Comparison of ENCODE assay signal across 23 mouse cellular contexts in genomic region chr16:73769729-73770128, GRCm38 (mm10).
A peak's percentile ranks its signal among the peaks of the same experiment; 100 is the strongest.
DNase-seq lines count a peak whose midpoint lies in the region; ATAC-seq and TF ChIP-seq lines count a peak whose summit lies in the region.
"Had no signal": no experiment of that assay in that cellular context is flagged by ENCODE, and none has a peak within 500 bp of the region (broad histone marks: within the 10 kb centered on the region; RNA-seq: fewer than 3 reads in every experiment).

No protein-coding gene starts in this region.

- no peak for ATAC-seq in lung, postnatal 0 days
- ATAC-seq in megakaryocyte progenitor cell, adult 5-6 weeks (replicated peaks; ENCODE audit: poor library complexity), result peak; percentile 84
- ATAC-seq: forebrain, embryonic 16.5 days; midbrain, embryonic 16.5 days had no signal

- TF ChIP-seq CTCF in lung, postnatal 0 days (IDR thresholded peaks at IDR 0.05), result no peak

- no peaks in the 10 kb centered on the region for H3K9me3 ChIP-seq in lung, postnatal 0 days (ENCODE audit: low read length)
- H3K9me3 ChIP-seq: heart, embryonic 12.5 days; hindbrain, embryonic 15.5 days; kidney, embryonic 15.5 days; neural tube, embryonic 12.5 days had no signal

- intact Hi-C loops in heart, postnatal 14 days (cut with DNase I), result no loop called here
- intact Hi-C loops in gastrocnemius, postnatal 14 days (cut with DNase I; ENCODE audit: low total_unique reads), result no loop called here

- H3K4me2 ChIP-seq in lung, postnatal 0 days (replicated peaks; ENCODE audit: low read depth, low read length), result no peak overlapping the region
- H3K4me2 ChIP-seq: heart, embryonic 12.5 days; hindbrain, embryonic 15.5 days; kidney, embryonic 15.5 days; midbrain, embryonic 11.5 days; neural tube, embryonic 12.5 days had no signal

- no peak overlapping the region for H3K27ac ChIP-seq in lung, postnatal 0 days (ENCODE audit: low read length)
- H3K27ac ChIP-seq: hindbrain, embryonic 15.5 days; kidney, embryonic 15.5 days; neural tube, embryonic 12.5 days had no signal

- WGBS in lung, postnatal 0 days, result 82% methylated on average over 5 of the region's 5 CpGs

- H3K36me3 ChIP-seq in lung, postnatal 0 days (ENCODE audit: insufficient read depth, low read length), result no peaks in the 10 kb centered on the region
- H3K36me3 ChIP-seq: heart, embryonic 12.5 days; hindbrain, embryonic 15.5 days; kidney, embryonic 15.5 days; neural tube, embryonic 12.5 days had no signal

- no peaks in the 10 kb centered on the region for H3K27me3 ChIP-seq in lung, postnatal 0 days (replicated peaks; ENCODE audit: insufficient read depth, low read length)
- H3K27me3 ChIP-seq: heart, embryonic 12.5 days; hindbrain, embryonic 15.5 days; kidney, embryonic 15.5 days; neural tube, embryonic 12.5 days had no signal

- TF ChIP-seq EP300 in lung, postnatal 0 days (IDR thresholded peaks at IDR 0.05), result no peak

- no peak overlapping the region for H3K9ac ChIP-seq in lung, postnatal 0 days (replicated peaks; ENCODE audit: low read depth)
- H3K9ac ChIP-seq: heart, embryonic 12.5 days; hindbrain, embryonic 15.5 days; kidney, embryonic 15.5 days; neural tube, embryonic 12.5 days had no signal

- peak; percentile 8 for DNase-seq in heart, adult 8-10 months (ENCODE audit: low spot score)
- no peak for DNase-seq in heart, postnatal 14 days
- peak; percentile 35 for DNase-seq in lung, postnatal 0 days (ENCODE audit: low spot score)
- DNase-seq in lung, postnatal 14 days, result no peak
- DNase-seq in Muller cell, postnatal 12 days (ENCODE audit: inconsistent ontology term), result peak; percentile 19
- no peak for DNase-seq in gastrocnemius, postnatal 14 days
- DNase-seq: adrenal gland, postnatal 25 days; cerebellum, adult 2 months; kidney, adult 18-20 months; kidney, postnatal 4 days; layer of hippocampus, postnatal 36 days; left cerebral cortex, postnatal 4 days; thymus, postnatal 4 days had no signal

- H3K4me3 ChIP-seq in lung, postnatal 0 days (ENCODE audit: low read depth, low read length), result no peak overlapping the region
- H3K4me3 ChIP-seq: erythroblast, embryonic 14.5 days; heart, embryonic 12.5 days; hindbrain, embryonic 15.5 days; kidney, embryonic 15.5 days; myocyte; neural tube, embryonic 12.5 days had no signal

- H3K4me1 ChIP-seq in lung, postnatal 0 days (ENCODE audit: insufficient read depth, low read depth, low read length), result no peaks in the 10 kb centered on the region
- H3K4me1 ChIP-seq: heart, embryonic 12.5 days; hindbrain, embryonic 15.5 days; kidney, embryonic 15.5 days; neural tube, embryonic 12.5 days had no signal

Comparison
In these comparisons a context has a peak if more than half of its experiments do, and no peak if none do; other contexts are left out.
1. DNase-seq: peak in heart, adult 8-10 months (single experiment), lung, postnatal 0 days (single experiment) and Muller cell, postnatal 12 days (single experiment); none in heart, postnatal 14 days (0 of 2), lung, postnatal 14 days (single experiment) and gastrocnemius, postnatal 14 days (single experiment).